Mouse (Mus musculus): ENCODE measurements around the gene Gm10217.

The Gm10217 gene

GRCm38 (mm10) chr8:9863951-9864350 lies at the start of gene Gm10217:
Gene Gm10217, plus strand, starts transcription at chr8:9864251.
- DNase-seq (ENCODE audit: low read depth in 1 of 2, low spot score in 2 of 2) = no peak

- no peak for DNase-seq (ENCODE audit: low read depth in 1 of 2, low spot score in 2 of 2)
Observed at GRCm38 (mm10) chr8:9824770-9825169, 39.3 kb upstream of the Gm10217 start.

- DNase-seq (ENCODE audit: low read depth in 1 of 2, low spot score in 2 of 2) = no peak
Observed at GRCm38 (mm10) chr8:9840257-9840656, 23.8 kb upstream of the Gm10217 start.

- no peak for DNase-seq (ENCODE audit: low read depth in 1 of 2, low spot score in 2 of 2)
Observed at GRCm38 (mm10) chr8:9859286-9859685, 4.8 kb upstream of the Gm10217 start.

- DNase-seq (ENCODE audit: low read depth in 1 of 2, low spot score in 2 of 2) = no peak
Observed at GRCm38 (mm10) chr8:9860539-9861203, 3.4 kb upstream of the Gm10217 start.

- DNase-seq (ENCODE audit: low read depth in 1 of 2, low spot score in 2 of 2) = no peak
Observed at GRCm38 (mm10) chr8:9865150-9865549, 1.1 kb downstream of the Gm10217 start.

GRCm38 (mm10) chr8:9868094-9868493 lies 4.0 kb downstream of the Gm10217 start:
- DNase-seq (ENCODE audit: low read depth in 1 of 2, low spot score in 2 of 2) = no peak

GRCm38 (mm10) chr8:9876241-9876640 lies 12.2 kb downstream of the Gm10217 start:
- DNase-seq (ENCODE audit: low read depth in 1 of 2, low spot score in 2 of 2) = no peak

DNA sequence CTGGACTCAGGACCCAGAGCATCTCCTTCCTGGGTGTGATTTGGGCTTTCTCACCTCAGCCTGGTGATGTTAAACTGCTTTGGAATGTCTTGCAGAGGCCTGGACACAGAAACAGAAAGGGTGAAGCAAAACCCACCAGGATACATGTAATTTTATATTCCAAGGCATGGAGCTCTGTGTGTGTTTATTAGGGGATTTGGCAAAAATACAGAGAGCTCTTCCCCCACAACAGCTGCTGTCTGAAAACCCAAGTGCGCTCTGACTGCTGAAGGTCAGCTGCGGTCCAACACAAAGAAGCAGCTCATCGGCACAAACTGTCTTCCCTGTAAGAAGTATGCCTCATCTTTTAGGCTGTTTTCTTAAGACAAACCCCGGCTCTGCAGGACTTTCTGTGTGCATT lies 15.9 kb downstream of the Gm10217 start:
- DNase-seq (ENCODE audit: low read depth in 1 of 2, low spot score in 2 of 2) = no peak

- no peak for DNase-seq (ENCODE audit: low read depth in 1 of 2, low spot score in 2 of 2)
Observed at GRCm38 (mm10) chr8:9886714-9887113, 22.7 kb downstream of the Gm10217 start.

DNA sequence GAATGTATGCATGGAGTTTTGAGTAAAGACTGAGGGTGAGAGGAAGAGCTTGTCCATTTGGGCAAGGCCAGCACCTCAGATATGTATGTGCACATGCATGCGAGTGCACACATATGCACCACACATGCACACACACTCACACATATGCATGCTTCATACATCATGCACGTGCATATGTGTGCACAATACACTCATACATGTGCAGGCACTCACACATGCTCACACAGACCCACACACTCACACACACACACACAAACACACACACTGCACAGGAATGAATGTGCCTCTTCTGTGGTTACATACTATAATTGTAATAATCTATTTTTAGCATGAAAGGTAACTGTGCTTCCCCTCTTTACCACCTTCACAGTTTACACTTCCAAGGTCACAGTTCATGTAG lies 35.1 kb downstream of the Gm10217 start:
- no peak for DNase-seq (ENCODE audit: low read depth in 1 of 2, low spot score in 2 of 2)

- DNase-seq (ENCODE audit: low read depth in 1 of 2, low spot score in 2 of 2) = no peak
Observed at GRCm38 (mm10) chr8:9899673-9900072, 35.6 kb downstream of the Gm10217 start.
